Mouse (Mus musculus): ENCODE data around the gene Pradc1. TPM values are rescaled to one million over a fixed set of nuclear protein-coding genes. Genes with fewer than 3 reads are reported as not detected.

Pradc1 gene
- polyA plus RNA-seq, 1 experiment from 2014 or later: 21.2 TPM

DNA sequence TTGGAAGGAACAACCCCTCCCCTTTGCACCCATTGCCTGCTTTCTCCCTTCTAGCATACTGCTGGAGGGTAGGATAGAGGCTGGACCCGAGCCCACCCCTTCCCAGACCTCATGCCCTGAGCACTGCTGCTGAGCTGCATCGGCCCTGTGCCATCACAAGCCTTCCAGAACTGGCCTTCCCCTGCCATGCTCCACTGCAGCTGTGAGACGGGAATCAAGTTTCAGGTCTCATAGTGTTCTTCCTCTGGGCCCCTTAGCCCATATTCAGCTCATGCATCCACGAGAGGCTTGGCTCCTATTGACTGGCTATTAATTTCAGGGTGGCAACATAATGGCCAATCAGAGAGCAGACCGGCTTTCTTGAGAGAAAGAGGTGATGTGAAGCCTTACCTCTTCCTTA, 6.5 kb downstream of the Pradc1 start:
- no peak overlapping the region for H3K27ac ChIP-seq (ENCODE audit: low read depth, low read length)
- H3K9ac ChIP-seq (ENCODE audit: low read depth, low read length): no peak overlapping the region
- no peak overlapping the region for H3K4me2 ChIP-seq
- H3K4me3 ChIP-seq (ENCODE audit: low read depth, low read length): no peak overlapping the region
- no peaks in the 10 kb centered on the region for H3K27me3 ChIP-seq (ENCODE audit: control insufficient read depth, insufficient read depth, low read length)
- no peaks in the 10 kb centered on the region; the same call in 1 of the 2 replicates for H3K4me1 ChIP-seq (ENCODE audit: control insufficient read depth, insufficient read depth, low read length)
- ATAC-seq (replicated peaks; ENCODE audit: insufficient number of reproducible peaks, low FRiP score, low TSS enrichment): no peak
- peaks cover 13% of the 10 kb centered on the region for H3K36me3 ChIP-seq (ENCODE audit: control insufficient read depth, insufficient read depth, low read length)
- no peaks in the 10 kb centered on the region for H3K9me3 ChIP-seq (replicated peaks; ENCODE audit: control insufficient read depth, low read length)
- 86% methylated on average over 5 of the region's 5 CpGs for WGBS (ENCODE audit: insufficient replicate concordance)

DNA sequence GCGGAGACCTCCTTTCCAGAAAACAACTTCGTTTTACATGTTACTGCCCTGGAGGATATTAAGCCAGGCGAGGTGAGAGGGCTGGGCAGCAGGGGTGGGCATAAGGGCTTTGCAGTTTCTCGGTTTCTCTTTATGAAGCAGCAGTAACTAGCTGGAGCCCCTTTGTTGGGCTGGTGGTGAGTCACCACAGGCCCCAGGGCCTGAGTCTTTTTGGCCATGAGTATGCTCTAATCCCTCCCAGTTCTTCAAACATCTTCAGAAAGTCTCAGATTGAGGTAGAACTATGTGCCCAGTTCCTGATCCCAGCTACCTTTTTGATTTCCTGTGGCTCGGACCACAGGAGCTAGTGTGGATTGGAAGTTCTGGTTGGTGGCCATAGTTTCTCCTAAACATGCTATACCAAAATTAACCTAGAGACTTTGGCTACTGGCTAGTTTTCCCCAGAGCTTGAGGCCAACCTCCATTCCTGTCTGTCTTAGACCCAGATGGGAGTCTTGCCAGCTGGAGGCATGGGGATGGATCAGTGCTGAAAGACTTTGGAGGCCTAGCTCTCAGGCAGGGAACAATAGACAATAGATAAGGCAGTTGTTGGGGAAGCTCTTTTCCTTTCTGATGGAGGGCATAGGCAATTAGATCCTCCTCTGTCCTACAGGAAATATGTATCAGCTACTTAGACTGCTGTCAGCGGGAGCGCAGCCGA, 7.4 kb downstream of the Pradc1 start:
- Histone ChIP-seq H3K9ac (ENCODE audit: low read depth, low read length) (no peak overlapping the region), H3K36me3 (ENCODE audit: control insufficient read depth, insufficient read depth, low read length) (peaks cover 13% of the 10 kb centered on the region), H3K27ac (ENCODE audit: low read depth, low read length) (no peak overlapping the region), H3K4me3 (ENCODE audit: low read depth, low read length) (no peak overlapping the region), H3K9me3 (replicated peaks; ENCODE audit: control insufficient read depth, low read length) (no peaks in the 10 kb centered on the region), H3K4me2 (no peak overlapping the region), H3K27me3 (ENCODE audit: control insufficient read depth, insufficient read depth, low read length) (no peaks in the 10 kb centered on the region), H3K4me1 (ENCODE audit: control insufficient read depth, insufficient read depth, low read length) (no peaks in the 10 kb centered on the region; the same call in 1 of the 2 replicates)
- WGBS (ENCODE audit: insufficient replicate concordance): 85% methylated on average over 8 of the region's 8 CpGs
- ATAC-seq (replicated peaks; ENCODE audit: insufficient number of reproducible peaks, low FRiP score, low TSS enrichment): no peak

DNA sequence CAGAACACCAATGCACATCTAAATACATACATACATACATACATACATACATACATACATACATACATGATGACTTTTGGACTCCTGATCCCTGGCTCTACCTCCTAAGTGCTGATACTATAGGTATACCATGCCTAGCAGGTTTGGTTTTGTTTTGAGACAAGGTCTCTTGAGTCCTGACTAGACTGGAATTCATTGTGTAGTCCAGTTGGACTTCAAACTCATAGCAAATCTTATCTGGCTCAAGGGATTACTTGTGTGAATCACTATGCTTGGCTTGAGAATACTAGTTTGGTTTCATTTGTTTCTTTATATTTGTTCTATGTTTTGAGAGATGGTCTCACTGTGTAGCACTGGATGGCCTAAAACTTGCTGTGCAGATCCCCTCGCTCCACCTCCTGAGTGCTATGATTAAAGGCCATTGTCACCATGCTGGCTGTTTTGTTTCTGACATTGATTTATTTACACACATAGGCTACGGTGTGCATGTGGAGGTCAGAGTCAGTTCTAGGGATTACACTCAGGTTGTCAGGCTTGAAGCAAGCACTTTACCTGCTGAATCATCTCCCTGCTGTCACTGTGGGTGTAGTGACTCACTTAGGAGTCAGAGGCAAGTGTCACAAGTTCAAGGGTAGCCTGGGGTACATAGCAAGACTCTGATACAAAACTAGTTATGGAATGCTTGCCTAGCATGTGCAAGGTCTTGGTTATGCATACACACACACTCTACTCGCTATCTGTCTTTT, 8.1 kb downstream of the Pradc1 start:
- WGBS (ENCODE audit: insufficient replicate concordance): 90% methylated on average over 3 of the region's 3 CpGs
- ATAC-seq (replicated peaks; ENCODE audit: insufficient number of reproducible peaks, low FRiP score, low TSS enrichment): no peak

DNA sequence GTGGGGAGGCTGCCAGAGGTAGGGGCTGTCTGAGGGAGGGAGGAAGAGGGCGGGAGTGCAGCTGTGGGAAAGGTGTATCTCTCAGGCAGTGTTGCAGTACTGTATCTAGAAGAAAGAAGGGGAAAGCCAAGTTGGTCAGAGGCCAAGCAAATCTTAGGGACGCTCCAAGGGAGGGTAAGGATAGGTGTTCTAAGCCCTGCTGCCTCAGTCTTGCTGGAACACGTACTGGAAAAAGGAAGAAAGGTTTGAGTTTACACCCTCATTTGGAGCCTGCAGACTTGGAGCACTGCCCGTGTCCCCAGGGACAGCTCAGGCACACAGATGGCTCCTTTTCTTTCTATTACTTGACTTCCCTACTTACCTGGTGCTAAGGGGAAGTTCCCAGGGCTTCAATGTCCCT, 10.6 kb downstream of the Pradc1 start:
- no peak for ATAC-seq (replicated peaks; ENCODE audit: insufficient number of reproducible peaks, low FRiP score, low TSS enrichment)
- WGBS (ENCODE audit: insufficient replicate concordance): 91% methylated on average over 4 of the region's 4 CpGs
- Histone ChIP-seq H3K9me3 (replicated peaks; ENCODE audit: control insufficient read depth, low read length) (no peaks in the 10 kb centered on the region), H3K4me2 (no peak overlapping the region), H3K27ac (ENCODE audit: low read depth, low read length) (no peak overlapping the region), H3K4me3 (ENCODE audit: low read depth, low read length) (no peak overlapping the region), H3K4me1 (ENCODE audit: control insufficient read depth, insufficient read depth, low read length) (no peaks in the 10 kb centered on the region; the same call in 1 of the 2 replicates), H3K36me3 (ENCODE audit: control insufficient read depth, insufficient read depth, low read length) (peaks cover 16% of the 10 kb centered on the region), H3K27me3 (ENCODE audit: control insufficient read depth, insufficient read depth, low read length) (no peaks in the 10 kb centered on the region), H3K9ac (ENCODE audit: low read depth, low read length) (no peak overlapping the region)

More for the DNA sequence above, 8.1 kb downstream of the Pradc1 start:
- Histone ChIP-seq H3K27ac (ENCODE audit: low read depth, low read length) (no peak overlapping the region), H3K9ac (ENCODE audit: low read depth, low read length) (no peak overlapping the region), H3K4me3 (ENCODE audit: low read depth, low read length) (no peak overlapping the region), H3K4me2 (no peak overlapping the region), H3K27me3 (ENCODE audit: control insufficient read depth, insufficient read depth, low read length) (no peaks in the 10 kb centered on the region), H3K9me3 (replicated peaks; ENCODE audit: control insufficient read depth, low read length) (no peaks in the 10 kb centered on the region), H3K36me3 (ENCODE audit: control insufficient read depth, insufficient read depth, low read length) (peaks cover 16% of the 10 kb centered on the region), H3K4me1 (ENCODE audit: control insufficient read depth, insufficient read depth, low read length) (no peaks in the 10 kb centered on the region; the same call in 1 of the 2 replicates)

DNA sequence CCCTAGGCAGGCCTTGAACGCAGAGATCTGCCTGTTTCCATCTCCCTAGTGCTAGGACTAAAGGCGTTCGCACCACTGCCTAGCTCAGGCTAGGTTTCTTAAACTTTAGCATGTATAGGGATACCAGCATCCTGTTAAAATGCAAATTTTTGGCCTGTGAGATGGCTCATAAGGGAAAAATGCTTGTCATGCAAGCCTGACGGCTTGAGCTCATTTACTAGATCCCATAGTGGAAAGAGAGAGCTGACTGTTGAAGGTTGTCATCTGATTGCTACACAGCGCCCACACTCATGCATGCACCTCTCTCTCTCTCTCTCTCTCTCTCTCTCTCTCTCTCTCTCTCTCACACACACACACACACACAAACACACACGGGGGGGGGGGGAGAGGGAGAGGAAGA, 15.1 kb downstream of the Pradc1 start:
- WGBS (ENCODE audit: insufficient replicate concordance): 85% methylated on average over 5 of the region's 6 CpGs
- Histone ChIP-seq H3K27ac (ENCODE audit: low read depth, low read length) (no peak overlapping the region), H3K9me3 (replicated peaks; ENCODE audit: control insufficient read depth, low read length) (no peaks in the 10 kb centered on the region), H3K4me1 (ENCODE audit: control insufficient read depth, insufficient read depth, low read length) (peaks cover 5% of the 10 kb centered on the region; the same call in 1 of the 2 replicates), H3K4me3 (ENCODE audit: low read depth, low read length) (no peak overlapping the region), H3K4me2 (no peak overlapping the region), H3K36me3 (ENCODE audit: control insufficient read depth, insufficient read depth, low read length) (peaks cover 3% of the 10 kb centered on the region; the same call in 1 of the 2 replicates), H3K27me3 (ENCODE audit: control insufficient read depth, insufficient read depth, low read length) (no peaks in the 10 kb centered on the region), H3K9ac (ENCODE audit: low read depth, low read length) (no peak overlapping the region)
- no peak for ATAC-seq (replicated peaks; ENCODE audit: insufficient number of reproducible peaks, low FRiP score, low TSS enrichment)

DNA sequence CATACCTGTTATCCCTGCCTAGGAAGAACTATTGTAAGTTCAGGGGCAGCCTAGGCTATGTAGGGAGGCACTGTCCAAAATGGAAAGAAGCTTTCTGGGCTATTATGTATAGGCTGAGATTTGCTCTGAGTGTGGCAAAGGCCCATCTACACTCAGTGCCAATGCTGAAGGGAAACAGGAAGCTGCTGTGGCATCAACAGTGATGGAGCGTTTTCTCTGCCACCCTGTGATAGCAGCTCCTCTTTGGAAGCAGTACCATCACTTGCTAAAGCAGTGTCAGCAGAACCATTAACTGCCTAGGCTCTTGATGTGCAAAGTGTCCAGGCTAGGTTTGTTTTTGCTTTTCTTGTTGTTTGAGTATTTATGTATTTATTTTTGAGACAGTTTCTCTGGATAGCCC, 15.6 kb downstream of the Pradc1 start:
- Histone ChIP-seq H3K27ac (ENCODE audit: low read depth, low read length) (no peak overlapping the region), H3K4me3 (ENCODE audit: low read depth, low read length) (no peak overlapping the region), H3K4me2 (no peak overlapping the region), H3K9me3 (replicated peaks; ENCODE audit: control insufficient read depth, low read length) (no peaks in the 10 kb centered on the region), H3K4me1 (ENCODE audit: control insufficient read depth, insufficient read depth, low read length) (peaks cover 5% of the 10 kb centered on the region; the same call in 1 of the 2 replicates), H3K27me3 (ENCODE audit: control insufficient read depth, insufficient read depth, low read length) (no peaks in the 10 kb centered on the region), H3K36me3 (ENCODE audit: control insufficient read depth, insufficient read depth, low read length) (peaks cover 3% of the 10 kb centered on the region; the same call in 1 of the 2 replicates), H3K9ac (ENCODE audit: low read depth, low read length) (no peak overlapping the region)
- ATAC-seq (replicated peaks; ENCODE audit: insufficient number of reproducible peaks, low FRiP score, low TSS enrichment): no peak
- 75% methylated on average over 1 of the region's 1 CpGs for WGBS (ENCODE audit: insufficient replicate concordance)

DNA sequence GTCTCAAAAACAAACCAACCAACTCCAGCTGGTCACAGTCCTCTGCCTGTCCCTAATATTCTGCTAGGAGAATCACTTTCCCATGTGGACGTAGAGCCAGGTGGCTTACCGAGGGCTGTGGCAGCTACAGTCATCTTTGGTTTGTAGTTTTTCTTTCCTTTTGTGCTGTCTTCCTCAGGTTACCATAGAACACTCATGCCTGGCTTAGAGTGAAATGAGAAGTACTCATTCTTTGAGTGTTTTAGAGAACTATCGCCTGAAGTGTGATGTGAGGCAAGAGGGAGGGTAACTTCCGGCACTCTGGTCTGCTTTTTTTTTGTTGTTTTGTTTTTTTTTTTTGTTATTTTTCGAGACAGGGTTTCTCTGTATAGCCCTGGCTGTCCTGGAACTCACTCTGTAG, 17.9 kb downstream of the Pradc1 start:
- Histone ChIP-seq H3K9ac (ENCODE audit: low read depth, low read length) (no peak overlapping the region), H3K4me1 (ENCODE audit: control insufficient read depth, insufficient read depth, low read length) (peaks cover 5% of the 10 kb centered on the region; the same call in 1 of the 2 replicates), H3K9me3 (replicated peaks; ENCODE audit: control insufficient read depth, low read length) (no peaks in the 10 kb centered on the region), H3K4me3 (ENCODE audit: low read depth, low read length) (no peak overlapping the region), H3K4me2 (no peak overlapping the region), H3K27me3 (ENCODE audit: control insufficient read depth, insufficient read depth, low read length) (no peaks in the 10 kb centered on the region), H3K27ac (ENCODE audit: low read depth, low read length) (no peak overlapping the region), H3K36me3 (ENCODE audit: control insufficient read depth, insufficient read depth, low read length) (peaks cover 2% of the 10 kb centered on the region; the same call in 1 of the 2 replicates)
- ATAC-seq (replicated peaks; ENCODE audit: insufficient number of reproducible peaks, low FRiP score, low TSS enrichment): no peak
- WGBS (ENCODE audit: insufficient replicate concordance): 81% methylated on average over 5 of the region's 5 CpGs

DNA sequence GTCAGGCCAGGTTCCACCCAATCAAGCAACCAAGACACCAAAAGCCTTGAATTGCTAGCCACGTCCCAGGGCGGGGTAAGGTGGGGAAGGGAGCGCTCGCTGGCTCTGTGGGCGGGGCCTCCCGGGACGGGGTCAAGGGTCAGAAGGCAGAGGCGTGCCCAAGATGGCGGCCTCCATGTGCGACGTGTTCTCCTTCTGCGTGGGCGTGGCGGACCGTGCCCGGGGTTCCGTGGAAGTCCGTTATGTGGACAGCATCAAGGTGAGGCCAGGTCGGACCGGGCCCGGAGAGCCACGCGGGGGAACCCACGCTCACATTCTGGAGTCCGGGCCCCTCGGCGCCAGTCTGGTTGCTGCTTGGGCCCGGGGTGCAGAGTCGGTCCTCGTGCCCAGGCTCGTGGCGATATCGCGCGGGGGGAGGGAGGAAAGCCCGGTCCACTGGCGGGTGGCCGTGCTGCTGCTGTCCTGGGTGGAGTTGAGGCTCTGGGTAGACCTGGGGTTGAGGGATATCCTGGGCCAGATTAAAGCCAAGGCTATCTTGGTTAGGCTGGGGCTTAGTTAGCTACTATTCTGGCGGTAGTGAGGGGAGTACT, 19.8 kb downstream of the Pradc1 start, which contains the start of gene Smyd5:
TSS of gene Smyd5 (plus strand) at position 148 of the 590 bp plus-strand sequence.
- no peaks in the 10 kb centered on the region for H3K36me3 ChIP-seq (ENCODE audit: control insufficient read depth, insufficient read depth, low read length)
- H3K27me3 ChIP-seq (ENCODE audit: control insufficient read depth, insufficient read depth, low read length): peaks cover 9% of the 10 kb centered on the region
- H3K9ac ChIP-seq (ENCODE audit: low read depth, low read length): peak within 1 kb of the TSS; percentile 88
- peak within 1 kb of the TSS; percentile 89 for H3K4me3 ChIP-seq (ENCODE audit: low read depth, low read length)
- H3K27ac ChIP-seq (ENCODE audit: low read depth, low read length): no peak within 1 kb of the TSS
- H3K4me1 ChIP-seq (ENCODE audit: control insufficient read depth, insufficient read depth, low read length): peaks cover 5% of the 10 kb centered on the region; the same call in 1 of the 2 replicates
- ATAC-seq (replicated peaks; ENCODE audit: insufficient number of reproducible peaks, low FRiP score, low TSS enrichment): peak; percentile 74
- peak within 1 kb of the TSS; percentile 92 for H3K4me2 ChIP-seq
- WGBS (ENCODE audit: insufficient replicate concordance): under 1% methylated on average over 37 of the region's 39 CpGs
- no peaks in the 10 kb centered on the region for H3K9me3 ChIP-seq (replicated peaks; ENCODE audit: control insufficient read depth, low read length)

Measured in heart, embryonic 11.5 days (tissue).